In the genomic region with DNA sequence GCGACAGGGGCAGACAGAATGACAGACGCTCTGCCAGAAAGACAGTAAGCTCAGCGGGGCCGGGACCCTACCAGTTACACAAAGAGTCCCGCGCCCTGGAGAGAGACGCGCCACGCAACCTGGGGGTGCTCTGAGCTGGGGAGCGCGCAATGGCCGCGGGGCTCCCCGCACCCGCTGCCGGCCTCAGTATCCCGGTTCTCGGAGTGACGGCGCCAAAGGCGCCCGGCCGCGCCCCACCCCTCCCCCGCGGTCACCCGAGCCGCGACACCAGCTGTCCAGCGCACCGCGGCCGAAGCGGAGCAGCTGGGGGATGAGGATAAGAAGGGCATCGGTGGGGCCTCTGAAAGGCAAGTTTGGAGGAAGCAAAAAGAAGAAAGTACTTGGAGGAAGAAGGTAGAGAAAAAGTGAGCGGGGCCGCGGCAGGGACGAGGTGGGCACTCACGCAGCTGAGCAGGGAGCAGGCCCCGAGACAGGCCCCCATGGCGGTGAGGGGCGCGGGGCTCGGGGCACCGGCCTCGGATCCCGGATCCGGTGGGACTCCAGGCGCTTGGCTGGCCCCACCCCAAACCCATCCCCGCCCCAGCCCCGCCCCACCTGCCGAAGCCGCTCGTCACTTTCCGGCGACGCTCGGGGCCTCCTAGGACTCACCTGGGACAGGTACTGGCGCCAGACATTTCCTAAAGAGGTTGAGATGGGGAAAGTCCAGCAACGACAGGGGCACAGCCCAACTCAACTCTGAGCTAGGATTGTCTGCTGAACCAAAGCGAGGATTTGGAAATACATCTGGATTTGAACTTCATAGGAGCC, we compare ENCODE assay signal across 9 mouse cellular contexts. TPM values are rescaled to one million over a fixed set of nuclear protein-coding genes. Genes with fewer than 3 reads are reported as not detected.
A peak's percentile ranks its signal among the peaks of the same experiment; 100 is the strongest.
DNase-seq lines count a peak whose midpoint lies in the region; ATAC-seq and TF ChIP-seq lines count a peak whose summit lies in the region.
"Had no signal": no experiment of that assay in that cellular context is flagged by ENCODE, and none has a peak within 500 bp of the region (broad histone marks: within the 10 kb centered on the region; RNA-seq: fewer than 3 reads in every experiment).

No protein-coding gene starts in this region.

- intact Hi-C loops in gastrocnemius, adult 2 months (cut with DNase I) = no loop called here

- peak overlapping the region; percentile 83 for H3K4me3 ChIP-seq in gastrocnemius, adult 2 months
- H3K4me3 ChIP-seq in cerebellum, adult 2 months (replicated peaks; ENCODE audit: insufficient read depth, low read depth, low read length) = peak overlapping the region; percentile 82
- H3K4me3 ChIP-seq in midbrain, embryonic 13.5 days (replicated peaks) = peak overlapping the region; percentile 75

- TF ChIP-seq POLR2A in cerebellum, adult 2 months (IDR thresholded peaks at IDR 0.05; ENCODE audit: borderline replicate concordance, insufficient read depth, low read length) = 0 out of 2 replicates have a peak, but pooled peaks have one; percentile 17

- no peak for TF ChIP-seq CTCF in gastrocnemius, adult 2 months (IDR thresholded peaks at IDR 0.05)
- no peak for TF ChIP-seq CTCF in cerebellum, adult 2 months (IDR thresholded peaks at IDR 0.05; ENCODE audit: borderline replicate concordance, insufficient read depth, low read depth, low read length)

- H3K27me3 ChIP-seq in cerebellum, adult 2 months (ENCODE audit: control insufficient read depth, insufficient read depth, low read length) = no peaks in the 10 kb centered on the region
- H3K27me3 ChIP-seq in midbrain, embryonic 13.5 days = no peaks in the 10 kb centered on the region

- no peaks in the 10 kb centered on the region for H3K9me3 ChIP-seq in midbrain, embryonic 13.5 days

- H3K4me2 ChIP-seq in midbrain, embryonic 13.5 days (replicated peaks) = peak overlapping the region; percentile 74

- peaks cover 19% of the 10 kb centered on the region for H3K4me1 ChIP-seq in cerebellum, adult 2 months (ENCODE audit: control insufficient read depth, insufficient read depth, low read length)
- H3K4me1 ChIP-seq in midbrain, embryonic 13.5 days (replicated peaks) = peaks cover 36% of the 10 kb centered on the region

- peak; percentile 75 for DNase-seq in gastrocnemius, adult 2 months
- no peak for DNase-seq in gastrocnemius, adult 8-10 months (ENCODE audit: low spot score in 2 of 2)
- DNase-seq in cerebellum, adult 2 months = peak; percentile 76 to 83
- DNase-seq in forelimb bud, embryonic 11.5 days (ENCODE audit: low read depth, low spot score) = peak; percentile 44
- peak; percentile 66 to 73 for DNase-seq in kidney, postnatal 4 days
- DNase-seq in layer of hippocampus, postnatal 36 days = no peak
- DNase-seq in frontal cortex, adult 2 months (ENCODE audit: extremely low spot score in 1 of 2, low spot score in 1 of 2) = no peak

- peaks cover 5% of the 10 kb centered on the region; the same call in 1 of the 2 replicates for H3K36me3 ChIP-seq in midbrain, embryonic 13.5 days

- H3K27ac ChIP-seq in gastrocnemius, adult 2 months = peak overlapping the region; percentile 94
- peak overlapping the region; percentile 79 for H3K27ac ChIP-seq in cerebellum, adult 2 months (ENCODE audit: insufficient read depth, low read length)
- H3K27ac ChIP-seq in midbrain, embryonic 13.5 days = peak overlapping the region; percentile 98

- ATAC-seq in midbrain, embryonic 13.5 days = peak; percentile 34

- H3K9ac ChIP-seq in midbrain, embryonic 13.5 days (replicated peaks) = peak overlapping the region; percentile 99

- 2% methylated on average over 61 of the region's 62 CpGs for whole genome bisulfite sequencing in cerebellum, adult 2 months
- under 1% methylated on average over 57 of the region's 62 CpGs for WGBS in midbrain, embryonic 13.5 days

RNA-seq across cellular contexts. Expression of a gene that starts 3.8 kb away (rescaled TPM):
- 10 to 100 TPM; 48.0 to 70.7 TPM for total RNA-seq in gastrocnemius, adult 2 months (2021)
- total RNA-seq in gastrocnemius, adult 8-10 months (2022) = 100 to 1,000 TPM in 1 of 4 experiments, 10 to 100 TPM in 3; 73.1 to 119 (median 84.5) TPM
- polyA plus RNA-seq in cerebellum, adult 2 months (2012; rRNA removed) = 39.6 and 46.5 TPM in 2 replicates
- 67.2 and 70.8 TPM in 2 replicates for polyA plus RNA-seq in midbrain, embryonic 13.5 days (2015; fragmentation: Nextera tagmentation; extraction: Ambion mirVana)
- total RNA-seq in layer of hippocampus, postnatal 36 days (2021) = 10 to 100 TPM; 12.0 to 13.2 TPM
- polyA plus RNA-seq in frontal cortex, adult 2 months (2012; rRNA removed) = 6.9 and 8.4 TPM in 2 replicates

RNA-seq across cellular contexts. Expression of a gene that starts 33.2 kb away (rescaled TPM):
- total RNA-seq in gastrocnemius, adult 2 months (2021) = 1,000 to 10,000 TPM in 1 of 2 experiments, 100 to 1,000 TPM in 1; 551 to 1,329 TPM
- total RNA-seq in gastrocnemius, adult 8-10 months (2022) = 1,000 to 10,000 TPM in 1 of 4 experiments, 100 to 1,000 TPM in 3; 564 to 1,027 (median 619) TPM
- 196 and 220 TPM in 2 replicates for polyA plus RNA-seq in cerebellum, adult 2 months (2012; rRNA removed)
- 103 and 116 TPM in 2 replicates for polyA plus RNA-seq in midbrain, embryonic 13.5 days (2015; fragmentation: Nextera tagmentation; extraction: Ambion mirVana)
- 10 to 100 TPM; 94.1 to 94.6 TPM for total RNA-seq in layer of hippocampus, postnatal 36 days (2021)
- polyA plus RNA-seq in frontal cortex, adult 2 months (2012; rRNA removed) = 248 and 255 TPM in 2 replicates

RNA-seq across cellular contexts. Expression of a gene that starts 33.3 kb away (rescaled TPM):
- total RNA-seq in gastrocnemius, adult 2 months (2021) = under 1 TPM in 1 of 2 experiments, not detected in 1; 0.54 TPM
- total RNA-seq in gastrocnemius, adult 8-10 months (2022) = under 1 TPM in 1 of 4 experiments, not detected in 3; 0.92 TPM
- polyA plus RNA-seq in cerebellum, adult 2 months (2012; rRNA removed) = 1.6 and 1.7 TPM in 2 replicates
- polyA plus RNA-seq in midbrain, embryonic 13.5 days (2015; fragmentation: Nextera tagmentation; extraction: Ambion mirVana) = 0.58 and 0.59 TPM in 2 replicates
- 1 to 10 TPM in 1 of 2 experiments, not detected in 1; 1.1 TPM for total RNA-seq in layer of hippocampus, postnatal 36 days (2021)
- 1.2 and 2.3 TPM in 2 replicates for polyA plus RNA-seq in frontal cortex, adult 2 months (2012; rRNA removed)

RNA-seq across cellular contexts. Expression of a gene that starts 53.0 kb away (rescaled TPM):
- not detected for total RNA-seq in gastrocnemius, adult 2 months (2021)
- not detected for total RNA-seq in gastrocnemius, adult 8-10 months (2022)
- polyA plus RNA-seq in cerebellum, adult 2 months (2012; rRNA removed) = 0.33 and 0.67 TPM in 2 replicates
- 0.24 TPM in 1 of 2 replicates, not detected in the other for polyA plus RNA-seq in midbrain, embryonic 13.5 days (2015; fragmentation: Nextera tagmentation; extraction: Ambion mirVana)
- total RNA-seq in layer of hippocampus, postnatal 36 days (2021) = not detected
- polyA plus RNA-seq in frontal cortex, adult 2 months (2012; rRNA removed) = not detected in 2 replicates
- total RNA-seq: heart, postnatal 10 days had no signal

Comparison
In these comparisons a context has a peak if more than half of its experiments do, and no peak if none do; other contexts are left out.
1. DNase-seq: peak in gastrocnemius, adult 2 months (single experiment), cerebellum, adult 2 months (2 of 2), forelimb bud, embryonic 11.5 days (single experiment) and kidney, postnatal 4 days (2 of 2); none in gastrocnemius, adult 8-10 months (0 of 2), layer of hippocampus, postnatal 36 days (0 of 2) and frontal cortex, adult 2 months (0 of 2).
2. RNA of a gene that starts 33.2 kb away (total RNA-seq): 551 to 1,329 TPM in gastrocnemius, adult 2 months and 564 to 1,027 TPM in gastrocnemius, adult 8-10 months; 94.1 to 94.6 TPM in layer of hippocampus, postnatal 36 days; every median in the first group is over 4 times any median in the second.
3. Peak in every context shown above with its lines, with median percentiles within 50 percentile points of each other: H3K27ac ChIP-seq and H3K4me3 ChIP-seq.